Mouse (Mus musculus): ENCODE measurements around the gene Vamp9. TPM values are rescaled to one million over a fixed set of nuclear protein-coding genes. Genes with fewer than 3 reads are reported as not detected.
A peak's percentile ranks its signal among the peaks of the same experiment; 100 is the strongest.

Vamp9 gene
- polyA plus RNA-seq (2015; fragmentation: Nextera tagmentation; extraction: Ambion mirVana) = 0.32 and 0.44 TPM in 2 replicates

GRCm38 (mm10) chr5:99906181-99906956 is at the start of gene Vamp9:
TSS of gene Vamp9 (plus strand) at chr5:99906254.
- WGBS = 3% methylated on average over 49 of the region's 49 CpGs
- Histone ChIP-seq H3K27me3 (replicated peaks) (no peaks in the 10 kb centered on the region), H3K9me3 (no peaks in the 10 kb centered on the region), H3K27ac (peak within 1 kb of the TSS; percentile 92), H3K4me3 (replicated peaks) (peak within 1 kb of the TSS; percentile 59), H3K4me2 (peak within 1 kb of the TSS; percentile 70), H3K36me3 (no peaks in the 10 kb centered on the region), H3K4me1 (no peaks in the 10 kb centered on the region), H3K9ac (peak within 1 kb of the TSS; percentile 4; the same call in 1 of the 2 replicates)
- ATAC-seq (ENCODE audit: insufficient read depth, low FRiP score, low read depth) = peak; percentile 99

- no peak overlapping the region for H3K9ac ChIP-seq
- H3K4me1 ChIP-seq = no peaks in the 10 kb centered on the region
- H3K36me3 ChIP-seq = no peaks in the 10 kb centered on the region
- no peak overlapping the region for H3K4me3 ChIP-seq (replicated peaks)
- H3K4me2 ChIP-seq = no peak overlapping the region
- H3K9me3 ChIP-seq = no peaks in the 10 kb centered on the region
- ATAC-seq (ENCODE audit: insufficient read depth, low FRiP score, low read depth) = no peak
- 28% methylated on average over 14 of the region's 14 CpGs for WGBS
- H3K27me3 ChIP-seq (replicated peaks) = no peaks in the 10 kb centered on the region
- no peak overlapping the region for H3K27ac ChIP-seq
These were observed 48.9 kb upstream of the Vamp9 start for GRCm38 (mm10) chr5:99857106-99857637.

- H3K27ac ChIP-seq = no peak overlapping the region
- no peak overlapping the region for H3K4me2 ChIP-seq
- ATAC-seq (ENCODE audit: insufficient read depth, low FRiP score, low read depth) = no peak
These were observed 46.2 kb upstream of the Vamp9 start for GRCm38 (mm10) chr5:99859637-99860433.

GRCm38 (mm10) chr5:99861816-99862215 is 44.2 kb upstream of the Vamp9 start:
- H3K4me1 ChIP-seq = no peaks in the 10 kb centered on the region
- 82% methylated on average over 6 of the region's 6 CpGs for WGBS
- H3K9me3 ChIP-seq = no peaks in the 10 kb centered on the region
- H3K27me3 ChIP-seq (replicated peaks) = no peaks in the 10 kb centered on the region
- no peaks in the 10 kb centered on the region for H3K36me3 ChIP-seq
- no peak overlapping the region for H3K4me3 ChIP-seq (replicated peaks)
- H3K27ac ChIP-seq = no peak overlapping the region
- no peak overlapping the region for H3K9ac ChIP-seq
- no peak overlapping the region for H3K4me2 ChIP-seq
- no peak for ATAC-seq (ENCODE audit: insufficient read depth, low FRiP score, low read depth)

More at GRCm38 (mm10) chr5:99859637-99860433, 46.2 kb upstream of the Vamp9 start:
- Histone ChIP-seq H3K36me3 (no peaks in the 10 kb centered on the region), H3K4me3 (replicated peaks) (no peak overlapping the region), H3K9me3 (no peaks in the 10 kb centered on the region), H3K27me3 (replicated peaks) (no peaks in the 10 kb centered on the region), H3K4me1 (no peaks in the 10 kb centered on the region), H3K9ac (no peak overlapping the region)
- WGBS = 52% methylated on average over 13 of the region's 13 CpGs

GRCm38 (mm10) chr5:99863656-99864380 is 42.2 kb upstream of the Vamp9 start:
- no peak overlapping the region for H3K27ac ChIP-seq
- H3K27me3 ChIP-seq (replicated peaks) = no peaks in the 10 kb centered on the region
- no peaks in the 10 kb centered on the region for H3K9me3 ChIP-seq
- no peak overlapping the region for H3K9ac ChIP-seq
- H3K4me1 ChIP-seq = no peaks in the 10 kb centered on the region
- no peak for ATAC-seq (ENCODE audit: insufficient read depth, low FRiP score, low read depth)
- no peak overlapping the region for H3K4me3 ChIP-seq (replicated peaks)
- 69% methylated on average over 13 of the region's 13 CpGs for WGBS
- no peaks in the 10 kb centered on the region for H3K36me3 ChIP-seq
- H3K4me2 ChIP-seq = no peak overlapping the region

GRCm38 (mm10) chr5:99865779-99866178 is 40.3 kb upstream of the Vamp9 start:
- no peaks in the 10 kb centered on the region for H3K4me1 ChIP-seq
- ATAC-seq (ENCODE audit: insufficient read depth, low FRiP score, low read depth) = no peak

GRCm38 (mm10) chr5:99868286-99868685 is 37.8 kb upstream of the Vamp9 start:
- WGBS = 91% methylated on average over 17 of the region's 17 CpGs
- H3K27me3 ChIP-seq (replicated peaks) = no peaks in the 10 kb centered on the region
- no peak overlapping the region for H3K4me2 ChIP-seq
- no peak overlapping the region for H3K27ac ChIP-seq
- no peaks in the 10 kb centered on the region for H3K9me3 ChIP-seq
- no peaks in the 10 kb centered on the region for H3K4me1 ChIP-seq
- no peak overlapping the region for H3K9ac ChIP-seq
- no peak overlapping the region for H3K4me3 ChIP-seq (replicated peaks)
- no peak for ATAC-seq (ENCODE audit: insufficient read depth, low FRiP score, low read depth)
- H3K36me3 ChIP-seq = no peaks in the 10 kb centered on the region

More at GRCm38 (mm10) chr5:99865779-99866178, 40.3 kb upstream of the Vamp9 start:
- Histone ChIP-seq H3K4me3 (replicated peaks) (no peak overlapping the region), H3K27ac (no peak overlapping the region), H3K36me3 (no peaks in the 10 kb centered on the region), H3K4me2 (no peak overlapping the region), H3K27me3 (replicated peaks) (no peaks in the 10 kb centered on the region), H3K9me3 (no peaks in the 10 kb centered on the region), H3K9ac (no peak overlapping the region)
- 84% methylated on average over 1 of the region's 1 CpGs for WGBS

GRCm38 (mm10) chr5:99868923-99869322 is 37.1 kb upstream of the Vamp9 start:
- ATAC-seq (ENCODE audit: insufficient read depth, low FRiP score, low read depth) = no peak

GRCm38 (mm10) chr5:99877565-99877964 is 28.5 kb upstream of the Vamp9 start:
- no peak overlapping the region for H3K4me2 ChIP-seq
- no peaks in the 10 kb centered on the region for H3K27me3 ChIP-seq (replicated peaks)
- H3K36me3 ChIP-seq = no peaks in the 10 kb centered on the region
- H3K9me3 ChIP-seq = no peaks in the 10 kb centered on the region
- ATAC-seq (ENCODE audit: insufficient read depth, low FRiP score, low read depth) = no peak
- no peak overlapping the region for H3K4me3 ChIP-seq (replicated peaks)
- 48% methylated on average over 9 of the region's 9 CpGs for WGBS
- no peak overlapping the region for H3K9ac ChIP-seq
- H3K27ac ChIP-seq = no peak overlapping the region
- no peaks in the 10 kb centered on the region for H3K4me1 ChIP-seq

More at GRCm38 (mm10) chr5:99868923-99869322, 37.1 kb upstream of the Vamp9 start:
- Histone ChIP-seq H3K4me1 (no peaks in the 10 kb centered on the region), H3K36me3 (no peaks in the 10 kb centered on the region), H3K9me3 (no peaks in the 10 kb centered on the region), H3K9ac (no peak overlapping the region), H3K4me2 (no peak overlapping the region), H3K27ac (no peak overlapping the region), H3K4me3 (replicated peaks) (no peak overlapping the region), H3K27me3 (replicated peaks) (no peaks in the 10 kb centered on the region)
- WGBS = 80% methylated on average over 9 of the region's 9 CpGs

- Histone ChIP-seq H3K9me3 (no peaks in the 10 kb centered on the region), H3K4me1 (no peaks in the 10 kb centered on the region), H3K4me2 (no peak overlapping the region), H3K4me3 (replicated peaks) (no peak overlapping the region), H3K27me3 (replicated peaks) (no peaks in the 10 kb centered on the region), H3K27ac (no peak overlapping the region), H3K9ac (no peak overlapping the region), H3K36me3 (no peaks in the 10 kb centered on the region)
- no peak for ATAC-seq (ENCODE audit: insufficient read depth, low FRiP score, low read depth)
- WGBS = 86% methylated on average over 3 of the region's 3 CpGs
These were observed 23.6 kb upstream of the Vamp9 start for GRCm38 (mm10) chr5:99882441-99882840.

- no peaks in the 10 kb centered on the region for H3K9me3 ChIP-seq
- no peak for ATAC-seq (ENCODE audit: insufficient read depth, low FRiP score, low read depth)
- H3K4me1 ChIP-seq = no peaks in the 10 kb centered on the region
- H3K27ac ChIP-seq = no peak overlapping the region
- H3K4me2 ChIP-seq = no peak overlapping the region
- no peaks in the 10 kb centered on the region for H3K36me3 ChIP-seq
- WGBS = 88% methylated on average over 4 of the region's 4 CpGs
- no peaks in the 10 kb centered on the region for H3K27me3 ChIP-seq (replicated peaks)
- no peak overlapping the region for H3K4me3 ChIP-seq (replicated peaks)
- no peak overlapping the region for H3K9ac ChIP-seq
These were observed 22.0 kb upstream of the Vamp9 start for GRCm38 (mm10) chr5:99884035-99884434.

All from stomach, embryonic 15.5 days (tissue).